Comparison of ENCODE assay signal across 25 mouse cellular contexts in genomic region chr6:108230608-108231007, GRCm38 (mm10).
"Had no signal": no experiment of that assay in that cellular context is flagged by ENCODE, and none has a peak within 500 bp of the region (broad histone marks: within the 10 kb centered on the region; RNA-seq: fewer than 3 reads in every experiment).

No protein-coding gene starts in this region.

- H3K27ac ChIP-seq: gastrocnemius, adult 2 months; heart, adult 2 months; heart, embryonic 13.5 days; heart, embryonic 15.5 days; hindbrain, embryonic 14.5 days; intestine, embryonic 15.5 days; left cerebral cortex, adult 2 months; limb, embryonic 13.5 days; limb, embryonic 15.5 days; liver, embryonic 12.5 days; liver, embryonic 14.5 days had no signal

- H3K4me3 ChIP-seq: gastrocnemius, adult 2 months; heart, adult 2 months; heart, embryonic 13.5 days; heart, embryonic 15.5 days; intestine, embryonic 15.5 days; left cerebral cortex, adult 2 months; limb, embryonic 13.5 days; limb, embryonic 15.5 days; liver, embryonic 12.5 days had no signal

- H3K9ac ChIP-seq: heart, embryonic 13.5 days; heart, embryonic 15.5 days; hindbrain, embryonic 14.5 days; intestine, embryonic 15.5 days; limb, embryonic 13.5 days; limb, embryonic 15.5 days; liver, embryonic 12.5 days; liver, embryonic 14.5 days had no signal

- H3K36me3 ChIP-seq: heart, embryonic 13.5 days; heart, embryonic 15.5 days; intestine, embryonic 15.5 days; limb, embryonic 13.5 days; limb, embryonic 15.5 days; liver, embryonic 12.5 days had no signal

- H3K9me3 ChIP-seq: heart, embryonic 13.5 days; heart, embryonic 15.5 days; intestine, embryonic 15.5 days; limb, embryonic 13.5 days; limb, embryonic 15.5 days; liver, embryonic 12.5 days had no signal

- DNase-seq: gastrocnemius, adult 2 months; gastrocnemius, postnatal 10 days; gastrocnemius, postnatal 25 days; heart, adult 11 months; heart, postnatal 14 days; heart, postnatal 4 days; kidney, adult 18-20 months; kidney, adult 8-10 months; kidney, postnatal 10 days; kidney, postnatal 36 days; layer of hippocampus, adult 9-11 months had no signal

- ATAC-seq: hindbrain, embryonic 16.5 days; inflammation-experienced regulatory T-cells, adult 6 months; intestine, embryonic 15.5 days; intestine, postnatal 0 days; liver, embryonic 12.5 days had no signal

- H3K4me2 ChIP-seq: heart, embryonic 11.5 days; heart, embryonic 13.5 days; heart, embryonic 15.5 days; hindbrain, embryonic 14.5 days; intestine, embryonic 15.5 days; limb, embryonic 13.5 days; limb, embryonic 15.5 days; liver, embryonic 12.5 days had no signal

- H3K27me3 ChIP-seq: heart, embryonic 13.5 days; heart, embryonic 15.5 days; intestine, embryonic 15.5 days; limb, embryonic 13.5 days; limb, embryonic 15.5 days; liver, embryonic 12.5 days had no signal
